Mouse (Mus musculus): Measurements from ENCODE around the gene Olfr734. TPM values are rescaled to one million over a fixed set of nuclear protein-coding genes. Genes with fewer than 3 reads are reported as not detected.

Gene Olfr734
- polyA plus RNA-seq, 1 experiment from 2014 or later = not detected

Other genes starting within 250 kb of the Olfr734 start
- not detected in 2 replicates for gene Olfr726, start 235.8 kb downstream of the Olfr734 start, polyA plus RNA-seq (2015; fragmentation: Nextera tagmentation; extraction: Ambion mirVana)
- not detected in 2 replicates for gene Olfr727, start 203.6 kb downstream of the Olfr734 start, polyA plus RNA-seq (2015; fragmentation: Nextera tagmentation; extraction: Ambion mirVana)
- gene Olfr728, start 184.1 kb downstream of the Olfr734 start, polyA plus RNA-seq (2015; fragmentation: Nextera tagmentation; extraction: Ambion mirVana) = not detected in 2 replicates
- gene Olfr729, start 173.9 kb downstream of the Olfr734 start, polyA plus RNA-seq (2015; fragmentation: Nextera tagmentation; extraction: Ambion mirVana) = not detected in 2 replicates
- gene Olfr730, start 138.6 kb downstream of the Olfr734 start, polyA plus RNA-seq (2015; fragmentation: Nextera tagmentation; extraction: Ambion mirVana) = not detected in 2 replicates
- gene Olfr731, start 84.9 kb downstream of the Olfr734 start, polyA plus RNA-seq (2015; fragmentation: Nextera tagmentation; extraction: Ambion mirVana) = not detected in 2 replicates
- not detected in 2 replicates for gene Olfr732, start 42.6 kb downstream of the Olfr734 start, polyA plus RNA-seq (2015; fragmentation: Nextera tagmentation; extraction: Ambion mirVana)
- not detected in 2 replicates for gene Olfr733, start 25.2 kb downstream of the Olfr734 start, polyA plus RNA-seq (2015; fragmentation: Nextera tagmentation; extraction: Ambion mirVana)
- not detected in 2 replicates for gene Olfr735, start 22.1 kb upstream of the Olfr734 start, polyA plus RNA-seq (2015; fragmentation: Nextera tagmentation; extraction: Ambion mirVana)
- not detected in 2 replicates for gene Tlr11, start 31.2 kb upstream of the Olfr734 start, polyA plus RNA-seq (2015; fragmentation: Nextera tagmentation; extraction: Ambion mirVana)
- not detected in 2 replicates for gene Olfr736, start 54.4 kb upstream of the Olfr734 start, polyA plus RNA-seq (2015; fragmentation: Nextera tagmentation; extraction: Ambion mirVana)
- not detected in 2 replicates for gene Olfr738, start 80.8 kb upstream of the Olfr734 start, polyA plus RNA-seq (2015; fragmentation: Nextera tagmentation; extraction: Ambion mirVana)
- not detected in 2 replicates for gene Olfr739, start 91.9 kb upstream of the Olfr734 start, polyA plus RNA-seq (2015; fragmentation: Nextera tagmentation; extraction: Ambion mirVana)
- not detected in 2 replicates for gene Olfr740, start 118.8 kb upstream of the Olfr734 start, polyA plus RNA-seq (2015; fragmentation: Nextera tagmentation; extraction: Ambion mirVana)
- not detected in 2 replicates for gene Olfr741, start 146.0 kb upstream of the Olfr734 start, polyA plus RNA-seq (2015; fragmentation: Nextera tagmentation; extraction: Ambion mirVana)
- not detected in 2 replicates for gene Olfr742, start 176.8 kb upstream of the Olfr734 start, polyA plus RNA-seq (2015; fragmentation: Nextera tagmentation; extraction: Ambion mirVana)
- gene Olfr743, start 195.1 kb upstream of the Olfr734 start, polyA plus RNA-seq (2015; fragmentation: Nextera tagmentation; extraction: Ambion mirVana) = not detected in 2 replicates

Data from midbrain, embryonic 16.5 days (tissue).